Mouse (Mus musculus): ENCODE results near the gene Cox15. TPM values are rescaled to one million over a fixed set of nuclear protein-coding genes. Genes with fewer than 3 reads are reported as not detected.

The Cox15 gene
- polyA plus RNA-seq (2012; rRNA removed) (7.2 and 8.0 TPM in 2 replicates), polyA plus RNA-seq (2014; fragmentation: Nextera tagmentation; extraction: Ambion mirVana) (3.2 TPM in 2 replicates)

- Histone ChIP-seq H3K27me3 (ENCODE audit: control insufficient read depth, insufficient read depth, low read length) (no peaks in the 10 kb centered on the region), H3K9ac (replicated peaks) (peak within 1 kb of the TSS; percentile 82), H3K4me2 (ENCODE audit: low read depth) (peak within 1 kb of the TSS; percentile 64), H3K4me1 (replicated peaks; ENCODE audit: control insufficient read depth in 2 of 2, insufficient read depth in 2 of 2, low read length in 1 of 2) (peaks cover 0 to 9% of the 10 kb centered on the region in 2 experiments; a peak in 2 of 4 replicates), H3K36me3 (replicated peaks; ENCODE audit: control insufficient read depth, insufficient read depth, low read depth) (peaks cover 10% of the 10 kb centered on the region), H3K9me3 (ENCODE audit: control insufficient read depth, low read length) (no peaks in the 10 kb centered on the region), H3K4me3 (ENCODE audit: insufficient read depth in 1 of 2, low read depth in 2 of 2, low read length in 2 of 2) (peak within 1 kb of the TSS; percentile 68 to 78), H3K27ac (peak within 1 kb of the TSS; percentile 54)
- DNase-seq (ENCODE audit: low read depth in 3 of 3, low spot score in 3 of 3) (peak; percentile 90 to 92 (median 91)), ATAC-seq (ENCODE audit: insufficient read depth) (peak; percentile 95)
- under 1% methylated on average over 62 of the region's 62 CpGs for WGBS (ENCODE audit: insufficient replicate concordance)
- TF ChIP-seq EP300 (IDR thresholded peaks at IDR 0.05; ENCODE audit: low read depth) = no peak
- TF ChIP-seq CTCF (IDR thresholded peaks at IDR 0.05; ENCODE audit: low read depth) = peak; percentile 62
These were observed at the start of gene Cox15, which contains the start of gene Cutc for GRCm38 (mm10) chr19:43752489-43753225. Cox15 (minus strand) TSS chr19:43753000. Cutc (plus strand) TSS chr19:43752996.

DNA sequence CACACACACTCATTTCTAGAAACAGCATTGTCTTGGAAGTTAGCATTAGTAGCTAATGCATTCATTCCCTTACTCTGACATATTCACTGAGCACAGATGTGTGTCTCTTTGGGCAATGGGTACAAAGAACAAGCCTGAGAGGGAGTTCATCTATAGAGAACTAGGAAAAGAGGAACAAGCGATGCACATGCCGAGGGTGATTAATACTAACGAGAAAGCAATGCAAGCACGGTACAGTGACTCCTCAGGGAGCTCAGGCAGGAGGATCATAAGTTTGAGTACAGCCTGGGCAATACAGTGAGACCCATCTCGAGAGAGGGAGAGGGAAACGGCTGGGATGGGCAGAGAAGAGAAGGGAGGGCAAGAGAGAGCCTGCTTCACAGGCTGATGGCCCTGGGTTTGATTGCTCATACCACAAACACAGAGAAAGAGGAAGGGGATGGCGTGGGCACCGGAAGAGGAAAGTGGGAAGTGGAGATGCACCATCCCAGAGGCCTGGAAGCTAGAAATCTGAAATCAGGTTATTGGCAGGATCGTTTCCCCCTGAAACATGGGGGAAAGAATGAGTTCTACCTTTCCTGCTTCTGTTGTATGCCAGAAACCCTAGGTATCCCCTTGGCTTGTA lies 48.7 kb upstream of the Cox15 start:
- Histone ChIP-seq H3K9me3 (ENCODE audit: control insufficient read depth, low read length) (no peaks in the 10 kb centered on the region), H3K27me3 (ENCODE audit: control insufficient read depth, insufficient read depth, low read length) (no peaks in the 10 kb centered on the region), H3K9ac (replicated peaks) (no peak overlapping the region), H3K4me1 (replicated peaks; ENCODE audit: control insufficient read depth in 2 of 2, insufficient read depth in 2 of 2, low read length in 1 of 2) (no peaks in the 10 kb centered on the region; a peak in 1 of 4 replicates), H3K4me3 (ENCODE audit: insufficient read depth in 1 of 2, low read depth in 2 of 2, low read length in 2 of 2) (no peak overlapping the region), H3K36me3 (replicated peaks; ENCODE audit: control insufficient read depth, insufficient read depth, low read depth) (no peaks in the 10 kb centered on the region), H3K27ac (no peak overlapping the region), H3K4me2 (ENCODE audit: low read depth) (no peak overlapping the region)
- TF ChIP-seq EP300 (IDR thresholded peaks at IDR 0.05; ENCODE audit: low read depth) (no peak), CTCF (IDR thresholded peaks at IDR 0.05; ENCODE audit: low read depth) (no peak)
- 17% methylated on average over 9 of the region's 9 CpGs for WGBS (ENCODE audit: insufficient replicate concordance)
- no peak for ATAC-seq (ENCODE audit: insufficient read depth)
- no peak for DNase-seq (ENCODE audit: low read depth in 3 of 3, low spot score in 3 of 3)

- Histone ChIP-seq H3K9ac (replicated peaks) (no peak overlapping the region), H3K4me3 (ENCODE audit: insufficient read depth in 1 of 2, low read depth in 2 of 2, low read length in 2 of 2) (no peak overlapping the region), H3K4me2 (ENCODE audit: low read depth) (no peak overlapping the region), H3K36me3 (replicated peaks; ENCODE audit: control insufficient read depth, insufficient read depth, low read depth) (no peaks in the 10 kb centered on the region), H3K4me1 (replicated peaks; ENCODE audit: control insufficient read depth in 2 of 2, insufficient read depth in 2 of 2, low read length in 1 of 2) (no peaks in the 10 kb centered on the region; a peak in 1 of 4 replicates), H3K27ac (no peak overlapping the region), H3K27me3 (ENCODE audit: control insufficient read depth, insufficient read depth, low read length) (no peaks in the 10 kb centered on the region), H3K9me3 (ENCODE audit: control insufficient read depth, low read length) (no peaks in the 10 kb centered on the region)
- TF ChIP-seq EP300 (IDR thresholded peaks at IDR 0.05; ENCODE audit: low read depth) (no peak), CTCF (IDR thresholded peaks at IDR 0.05; ENCODE audit: low read depth) (no peak)
- ATAC-seq (ENCODE audit: insufficient read depth) = peak; percentile 55
- 48% methylated on average over 5 of the region's 5 CpGs for WGBS (ENCODE audit: insufficient replicate concordance)
- DNase-seq (ENCODE audit: low read depth in 3 of 3, low spot score in 3 of 3) = no peak
These were observed 44.4 kb upstream of the Cox15 start for GRCm38 (mm10) chr19:43797216-43797615.

DNA sequence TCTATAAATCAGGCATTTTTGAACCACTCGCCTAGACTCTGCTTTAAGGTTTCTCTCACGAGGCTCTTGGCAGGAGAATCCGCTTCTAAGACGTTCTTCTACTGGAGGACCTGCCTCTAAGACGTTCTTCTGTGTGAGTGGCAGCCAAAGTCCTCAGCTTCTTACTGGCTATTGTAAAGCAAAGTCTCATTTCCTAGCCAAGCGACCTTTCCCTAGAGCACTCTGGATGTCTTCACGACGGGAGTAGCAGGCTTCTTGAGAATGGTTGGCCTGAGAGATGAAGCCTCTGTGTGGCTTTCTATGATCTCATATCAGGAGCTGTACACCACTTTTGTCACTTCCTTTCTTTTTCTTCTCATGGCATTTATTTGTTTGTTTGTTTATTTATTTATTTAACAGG lies 42.7 kb upstream of the Cox15 start:
- Histone ChIP-seq H3K4me2 (ENCODE audit: low read depth) (no peak overlapping the region), H3K27me3 (ENCODE audit: control insufficient read depth, insufficient read depth, low read length) (no peaks in the 10 kb centered on the region), H3K27ac (no peak overlapping the region), H3K36me3 (replicated peaks; ENCODE audit: control insufficient read depth, insufficient read depth, low read depth) (no peaks in the 10 kb centered on the region), H3K4me1 (replicated peaks; ENCODE audit: control insufficient read depth in 2 of 2, insufficient read depth in 2 of 2, low read length in 1 of 2) (no peaks in the 10 kb centered on the region; a peak in 1 of 4 replicates), H3K9ac (replicated peaks) (no peak overlapping the region), H3K9me3 (ENCODE audit: control insufficient read depth, low read length) (no peaks in the 10 kb centered on the region), H3K4me3 (ENCODE audit: insufficient read depth in 1 of 2, low read depth in 2 of 2, low read length in 2 of 2) (no peak overlapping the region)
- TF ChIP-seq CTCF (IDR thresholded peaks at IDR 0.05; ENCODE audit: low read depth) (no peak), EP300 (IDR thresholded peaks at IDR 0.05; ENCODE audit: low read depth) (no peak)
- WGBS (ENCODE audit: insufficient replicate concordance) = 70% methylated on average over 8 of the region's 8 CpGs
- DNase-seq (ENCODE audit: low read depth in 3 of 3, low spot score in 3 of 3) (no peak), ATAC-seq (ENCODE audit: insufficient read depth) (no peak)

DNA sequence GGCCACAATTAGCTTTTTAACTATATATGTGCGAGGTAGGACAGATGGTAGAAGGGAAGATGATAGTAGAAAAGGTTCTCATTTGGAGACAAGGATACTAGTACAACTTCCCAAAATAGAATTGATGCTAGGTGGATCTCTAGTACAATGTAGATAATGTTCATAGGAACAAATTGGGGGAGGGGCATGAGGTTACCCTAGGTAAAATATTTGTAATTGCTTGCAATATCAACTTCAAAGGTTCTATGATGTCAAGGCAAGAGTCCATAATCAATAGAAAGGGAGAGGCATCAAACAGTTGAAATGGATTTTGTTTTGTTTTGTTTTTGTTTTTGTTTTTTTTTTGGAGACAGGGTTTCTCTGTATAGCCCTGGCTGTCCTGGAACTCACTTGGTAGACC lies 41.2 kb upstream of the Cox15 start:
- ATAC-seq (ENCODE audit: insufficient read depth) (no peak), DNase-seq (ENCODE audit: low read depth in 3 of 3, low spot score in 3 of 3) (no peak)
- Histone ChIP-seq H3K9me3 (ENCODE audit: control insufficient read depth, low read length) (no peaks in the 10 kb centered on the region), H3K36me3 (replicated peaks; ENCODE audit: control insufficient read depth, insufficient read depth, low read depth) (no peaks in the 10 kb centered on the region), H3K27me3 (ENCODE audit: control insufficient read depth, insufficient read depth, low read length) (no peaks in the 10 kb centered on the region), H3K27ac (no peak overlapping the region), H3K9ac (replicated peaks) (no peak overlapping the region), H3K4me3 (ENCODE audit: insufficient read depth in 1 of 2, low read depth in 2 of 2, low read length in 2 of 2) (no peak overlapping the region), H3K4me1 (replicated peaks; ENCODE audit: control insufficient read depth in 2 of 2, insufficient read depth in 2 of 2, low read length in 1 of 2) (no peaks in the 10 kb centered on the region; a peak in 1 of 4 replicates), H3K4me2 (ENCODE audit: low read depth) (no peak overlapping the region)
- TF ChIP-seq CTCF (IDR thresholded peaks at IDR 0.05; ENCODE audit: low read depth) (no peak), EP300 (IDR thresholded peaks at IDR 0.05; ENCODE audit: low read depth) (no peak)
- 65% methylated on average over 1 of the region's 1 CpGs for WGBS (ENCODE audit: insufficient replicate concordance)
